Mouse (Mus musculus) thymus, postnatal 0 days (tissue): ENCODE measurements around the gene Gdf1. TPM values are rescaled to one million over a fixed set of nuclear protein-coding genes. Genes with fewer than 3 reads are reported as not detected.

Source experiments
- DNase-seq: peaks from one replicate; pipeline ENCODE4 v3.0.0-alpha.2; 2015; ENCODE audit warnings: low spot score
- polyA plus RNA-seq: library from polyadenylated mRNA; unstranded; fragments of >200 nt; fragmentation: Nextera tagmentation; extraction: Ambion mirVana; gene quantifications from 2 replicates; pipeline ENCODE4 v1.2.1, GENCODE M21; 2015

Gdf1 gene
- polyA plus RNA-seq = 0.13 TPM in 1 of 2 replicates, not detected in the other

DNA sequence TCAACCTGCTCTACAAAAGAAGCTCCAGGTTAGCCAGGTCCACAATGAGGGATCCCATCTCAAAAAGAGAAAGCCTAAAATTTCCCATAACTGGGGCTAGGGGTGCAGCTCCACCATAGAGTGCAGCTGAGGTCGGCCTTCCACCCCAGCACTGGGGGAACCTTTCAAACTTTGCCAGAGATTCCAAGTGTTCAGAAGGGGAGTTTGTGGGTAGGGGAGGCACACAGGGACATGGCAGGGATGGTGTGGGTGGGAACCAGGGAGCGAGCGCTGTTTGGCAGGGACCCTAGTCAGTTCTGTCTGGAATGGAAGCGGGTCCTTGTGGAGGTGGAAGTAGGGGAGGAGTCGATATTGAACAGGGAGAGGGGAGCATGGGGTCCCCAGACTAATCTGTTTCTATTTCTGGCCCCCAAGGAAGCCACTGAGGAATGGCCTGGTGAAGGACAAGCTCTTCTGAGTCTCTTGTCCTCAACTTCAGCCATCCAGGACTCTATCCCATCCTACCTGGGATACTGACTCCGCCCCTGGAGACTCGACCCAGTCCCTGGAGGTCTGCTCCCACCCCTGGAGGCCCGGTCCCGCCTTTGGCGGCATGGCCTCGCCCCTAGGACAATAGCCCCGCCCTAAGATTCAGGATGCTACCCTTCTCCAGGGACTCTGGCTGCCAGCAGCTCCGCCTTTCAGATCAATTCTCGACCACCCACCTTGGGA lies at the start of gene Gdf1:
Gene Gdf1, plus strand, starts transcription at position 694 of the 711 bp plus-strand sequence.
- no peak for DNase-seq

DNA sequence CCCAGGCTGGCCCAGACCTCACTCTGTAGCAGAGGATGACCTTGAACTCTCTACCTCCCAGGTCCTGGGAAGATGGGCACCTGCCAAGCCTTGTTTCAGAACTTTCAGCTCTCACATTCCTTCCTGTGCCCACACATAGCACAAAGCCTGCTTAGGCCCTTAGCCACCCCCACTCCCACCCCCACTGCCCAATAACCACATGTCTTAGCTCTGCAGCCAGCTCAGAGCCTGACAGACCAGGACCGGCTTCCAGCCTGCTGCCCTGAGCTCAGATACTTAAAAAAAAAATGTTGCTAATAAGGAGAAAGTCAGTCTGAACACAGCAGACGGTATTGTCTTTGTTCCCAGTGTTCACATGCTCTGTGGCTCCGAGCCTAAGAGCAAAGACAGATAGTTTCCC lies 48.6 kb upstream of the Gdf1 start:
- DNase-seq = no peak

DNA sequence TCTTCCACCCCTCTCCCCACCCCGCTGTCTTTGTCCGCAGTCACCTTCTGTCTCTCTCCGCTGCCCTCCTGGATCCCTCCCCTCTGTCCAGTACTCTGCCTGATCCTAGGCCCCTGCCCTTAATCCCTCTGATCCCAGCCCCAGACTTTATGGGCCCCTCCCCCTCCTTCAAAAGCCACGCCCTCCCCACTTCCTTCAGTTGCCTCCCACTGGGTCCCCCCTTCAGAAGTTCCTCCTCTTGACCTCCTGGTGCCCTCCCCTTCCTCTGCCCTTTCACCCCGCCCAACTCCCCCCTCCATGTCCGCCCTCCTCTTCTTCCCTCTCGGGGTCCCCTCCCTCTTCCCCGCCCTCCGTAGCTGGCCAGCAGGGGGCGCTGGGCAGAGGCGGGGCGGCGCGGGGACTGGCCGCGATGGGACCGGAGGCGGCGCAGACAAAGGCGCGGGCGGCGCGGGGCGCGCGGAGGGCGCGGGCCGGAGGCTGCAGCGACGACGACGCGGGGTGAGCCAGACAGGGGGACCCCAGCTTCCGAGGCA lies 46.9 kb upstream of the Gdf1 start, which contains the start of gene Homer3:
Gene Homer3, plus strand, starts transcription at position 225 of the 533 bp plus-strand sequence.
- peak; percentile 92 for DNase-seq

DNA sequence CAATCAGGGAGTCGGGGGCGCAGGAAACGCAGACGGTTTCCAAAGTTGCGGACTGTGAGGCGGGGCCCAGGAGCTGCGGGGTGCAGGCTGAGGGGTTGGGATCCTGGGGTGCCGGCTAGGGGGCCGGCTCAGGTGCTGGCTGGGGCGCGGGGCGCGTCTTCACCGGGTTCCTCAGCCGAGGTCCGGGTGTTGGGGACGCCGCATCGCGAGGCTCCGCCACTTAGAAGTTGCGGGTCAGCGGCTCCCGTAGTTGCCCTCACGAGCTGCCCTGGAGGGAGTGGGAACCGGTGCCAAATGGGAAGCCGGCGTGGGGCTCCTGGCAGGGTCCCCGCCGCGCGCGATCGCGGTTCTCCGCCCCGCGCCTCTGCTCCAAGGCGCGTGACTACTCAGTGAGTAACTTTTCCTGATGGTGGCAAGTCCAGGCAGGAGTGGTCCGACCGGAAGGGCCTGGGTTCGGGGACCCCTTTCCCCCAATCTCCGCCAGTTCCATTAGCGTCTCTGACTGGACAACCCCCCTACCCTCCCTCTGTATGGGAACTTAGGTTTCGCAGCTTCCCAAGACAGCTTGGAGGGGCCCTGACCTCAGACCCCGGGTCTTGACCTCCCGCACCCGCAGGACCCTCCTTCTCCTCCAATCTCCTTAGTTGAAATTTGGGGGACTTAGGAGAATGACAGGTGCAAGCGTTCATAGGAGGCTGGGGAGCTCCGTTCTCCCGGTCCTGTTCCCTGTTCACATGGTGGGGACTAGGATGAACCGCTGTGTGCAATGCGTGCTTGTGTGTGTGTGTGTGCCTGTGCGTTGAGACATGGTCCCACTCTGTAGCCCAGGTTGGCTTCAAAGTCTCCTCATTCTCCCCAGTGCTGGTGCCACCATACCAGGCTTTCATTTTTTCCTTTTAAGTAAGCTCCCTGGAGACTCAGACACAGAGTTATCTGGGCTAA lies 46.2 kb upstream of the Gdf1 start:
- DNase-seq = no peak

DNA sequence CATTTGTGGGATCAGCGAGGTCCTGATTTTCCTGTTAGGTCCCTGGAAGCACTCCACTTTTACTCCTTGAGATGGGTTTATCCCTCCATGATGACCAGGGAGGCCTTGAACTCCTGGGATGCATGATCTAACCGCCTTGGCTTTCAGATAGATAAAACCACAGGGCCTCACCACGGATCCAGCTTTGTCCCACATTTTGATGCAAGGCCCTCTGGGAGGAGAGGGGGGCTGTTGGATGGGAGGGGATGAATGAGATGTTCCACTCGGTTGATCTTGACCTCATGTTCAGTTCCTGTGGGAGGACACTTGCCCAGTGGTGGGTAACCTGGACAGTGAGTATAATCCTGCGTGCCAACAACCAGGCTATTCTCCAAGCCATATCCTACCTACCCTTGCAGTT lies 45.2 kb upstream of the Gdf1 start:
- no peak for DNase-seq

DNA sequence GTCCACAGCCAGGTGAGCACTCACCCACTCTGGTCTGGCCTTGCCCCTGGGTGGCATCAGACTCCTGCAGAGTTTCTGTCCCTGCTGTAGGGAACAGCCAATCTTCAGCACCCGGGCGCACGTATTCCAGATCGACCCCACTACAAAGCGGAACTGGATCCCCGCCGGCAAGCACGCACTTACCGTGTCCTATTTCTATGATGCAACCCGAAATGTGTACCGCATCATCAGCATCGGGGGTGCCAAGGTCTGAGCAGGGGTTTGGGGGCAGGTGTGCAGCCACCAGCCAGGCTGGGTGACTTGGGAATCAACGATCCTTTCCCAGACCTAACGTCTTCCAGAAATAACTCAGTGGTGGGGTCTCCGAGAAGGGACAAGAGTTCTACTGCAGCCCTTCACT lies 44.3 kb upstream of the Gdf1 start:
- DNase-seq = no peak

DNA sequence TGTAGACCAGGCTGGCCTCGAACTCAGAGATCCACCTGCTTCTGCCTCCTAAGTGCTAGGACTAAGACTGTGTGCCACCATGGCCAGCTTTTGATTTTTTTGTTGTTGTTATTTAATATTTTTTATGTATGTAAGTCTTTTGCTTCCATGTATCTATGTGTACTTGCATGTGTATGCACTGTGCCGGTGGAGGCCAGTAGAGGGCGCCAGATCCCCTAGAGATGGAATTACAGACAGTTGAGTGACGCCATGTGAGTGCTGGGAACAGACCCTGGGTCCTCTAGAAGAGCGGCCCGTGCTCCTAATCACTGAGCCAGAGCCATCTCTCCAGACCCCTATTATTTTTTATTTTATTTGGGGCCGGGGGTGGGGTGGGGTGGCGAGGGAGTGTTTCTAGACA lies 42.9 kb upstream of the Gdf1 start:
- DNase-seq = no peak

DNA sequence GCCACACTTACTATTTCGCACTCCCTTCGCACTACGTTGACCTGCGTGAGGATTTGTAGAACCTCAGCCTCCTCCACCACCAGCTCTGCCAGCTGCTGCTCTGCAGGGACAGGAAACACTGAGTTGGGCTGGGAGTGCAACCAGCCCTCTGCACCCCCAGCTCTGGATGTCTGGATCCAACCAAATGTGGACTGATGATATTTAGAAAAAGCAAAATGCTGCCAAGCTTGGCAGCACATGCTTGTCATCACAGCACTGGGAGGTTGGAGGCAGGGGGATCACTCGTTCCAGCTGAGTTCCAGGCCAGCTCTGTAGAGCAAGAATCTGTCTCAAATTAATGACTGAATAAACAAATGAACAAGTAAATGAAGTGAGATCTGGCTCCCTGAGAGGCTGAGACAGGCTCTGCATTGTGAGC lies 35.6 kb upstream of the Gdf1 start:
- DNase-seq = no peak

DNA sequence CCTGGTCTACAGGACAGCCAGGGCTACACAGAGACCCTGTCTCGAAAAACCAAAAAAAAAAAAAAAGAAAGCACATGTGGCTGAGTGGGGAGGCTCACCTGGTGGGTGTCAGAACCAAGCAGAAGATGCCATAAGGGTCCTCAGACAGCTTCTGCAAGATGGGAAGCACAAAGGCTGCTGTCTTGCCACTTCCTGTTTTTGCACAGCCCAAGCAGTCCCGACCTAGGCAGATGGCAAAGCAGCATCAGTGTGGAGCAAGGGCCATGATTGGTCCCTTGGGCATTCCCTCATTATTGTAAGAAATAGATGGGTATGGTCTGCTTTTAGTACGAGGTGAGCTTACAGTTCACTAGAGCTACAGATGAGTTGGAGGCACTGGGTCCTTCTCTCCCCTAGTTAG lies 28.7 kb upstream of the Gdf1 start:
- DNase-seq = no peak

DNA sequence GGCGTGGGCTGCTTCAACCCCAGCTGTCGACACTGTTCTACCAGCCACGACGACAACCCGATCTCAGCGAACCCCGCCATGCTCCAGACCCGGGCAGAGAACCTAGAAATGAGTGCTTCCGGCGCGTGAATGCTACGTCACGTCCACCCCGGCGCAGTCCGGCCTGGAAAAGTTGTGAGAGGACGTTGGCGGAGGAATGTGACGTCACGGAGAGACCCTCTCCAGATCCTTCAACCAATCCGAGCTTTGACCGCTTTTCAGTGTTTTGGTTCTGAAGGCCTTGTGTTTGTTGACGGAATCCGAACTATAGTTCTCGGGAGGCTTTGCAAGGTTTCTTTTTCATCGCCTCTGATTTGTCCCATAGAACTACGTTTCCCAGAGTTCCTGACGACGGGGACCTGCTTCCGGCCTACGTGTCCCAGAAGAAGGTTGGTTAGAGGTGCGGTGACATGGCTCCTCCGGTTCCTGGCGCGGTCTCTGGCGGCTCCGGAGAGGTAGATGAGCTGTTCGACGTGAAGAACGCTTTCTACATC lies 27.2 kb upstream of the Gdf1 start, which contains the start of the genes Ddx49 and Cope:
Gene Ddx49, minus strand, starts transcription at position 132 of the 533 bp plus-strand sequence.
Gene Cope, plus strand, starts transcription at position 161 of the 533 bp plus-strand sequence.
- DNase-seq = peak; percentile 94

DNA sequence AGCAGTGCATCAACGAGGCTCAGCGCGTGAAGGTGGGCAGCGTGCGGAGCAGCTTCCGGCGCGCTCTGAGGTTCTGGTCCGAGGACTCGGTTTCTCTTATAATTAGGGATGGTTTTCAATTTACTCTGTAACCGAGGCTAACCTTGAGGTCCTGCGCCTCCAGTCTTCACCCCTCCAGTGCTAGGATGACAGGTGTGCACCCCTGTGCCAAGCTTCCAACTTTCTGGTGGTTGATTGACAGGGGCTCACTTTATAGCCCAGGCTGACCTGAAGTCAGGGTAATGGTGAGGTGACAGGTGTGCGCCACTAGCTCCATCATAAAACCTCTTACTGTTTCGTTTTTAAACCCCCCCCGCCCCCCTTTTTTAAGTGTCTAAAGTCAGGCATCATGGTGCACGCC lies 26.7 kb upstream of the Gdf1 start:
- DNase-seq = no peak

DNA sequence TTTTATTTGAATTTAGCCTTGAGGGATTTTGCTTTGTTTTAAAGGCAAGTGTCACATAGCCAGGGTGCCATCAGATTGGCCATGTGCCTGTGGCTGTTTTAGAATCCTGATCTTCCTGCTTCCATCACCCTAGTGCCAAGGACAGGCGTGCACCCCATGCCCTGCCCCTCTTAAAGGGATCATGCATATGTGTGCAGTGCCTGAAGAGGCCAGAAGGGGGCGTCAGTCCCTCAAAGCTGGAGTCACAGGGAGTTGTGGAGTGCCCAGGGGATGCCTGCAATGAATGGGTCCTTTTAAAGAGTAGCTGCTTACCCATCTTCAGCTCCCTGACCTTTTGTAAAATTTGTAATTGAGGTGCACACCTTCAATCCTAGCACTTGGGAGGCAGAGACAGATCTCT lies 20.3 kb upstream of the Gdf1 start:
- DNase-seq = peak; percentile 35

DNA sequence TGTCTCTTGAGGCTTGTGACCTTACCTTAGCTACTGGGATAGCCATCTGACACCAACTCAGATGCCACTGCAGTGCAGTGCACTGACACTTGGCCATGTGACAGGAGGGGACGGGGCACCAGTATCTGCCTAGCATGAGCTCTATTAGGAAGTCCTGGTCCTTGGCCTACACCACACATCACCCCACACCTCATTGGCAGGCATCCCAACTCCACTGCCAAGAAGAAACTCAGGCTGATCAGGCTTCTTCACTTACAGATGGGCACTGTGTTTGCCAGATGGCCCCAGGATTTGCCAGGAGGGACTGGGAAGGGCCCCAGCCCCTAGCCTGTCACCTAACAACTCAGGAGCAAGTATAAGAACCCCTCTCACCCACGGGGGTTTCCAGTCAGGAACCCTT lies 16.2 kb upstream of the Gdf1 start:
- no peak for DNase-seq

DNA sequence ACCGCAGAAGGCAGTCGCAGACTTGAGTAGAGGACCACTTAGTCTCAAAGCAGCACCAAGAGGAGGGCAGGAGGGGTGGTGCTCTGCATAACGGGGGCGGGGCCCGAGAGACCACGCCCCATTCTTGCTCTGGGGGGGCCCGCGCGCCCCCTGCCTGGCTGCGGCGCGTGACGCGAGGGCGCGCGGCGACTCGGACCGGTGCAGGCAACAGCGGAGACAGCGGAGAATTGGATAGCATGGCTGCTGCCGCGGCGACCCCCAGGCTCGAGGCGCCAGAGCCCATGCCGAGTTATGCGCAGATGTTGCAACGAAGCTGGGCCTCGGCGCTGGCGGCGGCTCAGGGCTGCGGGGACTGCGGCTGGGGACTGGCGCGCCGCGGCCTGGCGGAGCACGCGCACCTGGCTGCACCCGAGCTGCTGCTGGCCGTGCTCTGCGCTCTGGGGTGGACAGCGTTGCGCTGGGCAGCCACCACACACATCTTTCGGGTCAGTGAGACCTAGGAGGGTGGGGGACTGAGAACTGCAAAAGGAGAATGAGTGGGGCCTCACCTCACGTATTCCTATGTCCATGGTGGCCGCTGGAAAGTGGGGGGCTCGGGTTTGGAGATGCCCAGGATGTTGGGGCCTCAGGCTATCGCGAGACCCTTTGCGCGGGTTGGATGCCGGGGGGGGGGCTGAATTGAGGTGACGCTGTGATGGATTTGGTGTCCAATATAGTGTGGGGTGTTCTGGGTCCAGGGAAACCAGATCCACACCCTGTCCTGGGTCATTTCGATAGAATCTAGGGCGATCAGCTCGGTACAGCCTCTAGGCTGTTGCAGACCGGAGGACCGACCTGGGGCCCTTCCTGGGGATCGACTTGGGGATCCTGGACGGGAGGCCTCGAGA lies 13.8 kb upstream of the Gdf1 start, which contains the start of gene Cers1:
Gene Cers1, plus strand, starts transcription at position 152 of the 887 bp plus-strand sequence.
- peak; percentile 64 for DNase-seq

DNA sequence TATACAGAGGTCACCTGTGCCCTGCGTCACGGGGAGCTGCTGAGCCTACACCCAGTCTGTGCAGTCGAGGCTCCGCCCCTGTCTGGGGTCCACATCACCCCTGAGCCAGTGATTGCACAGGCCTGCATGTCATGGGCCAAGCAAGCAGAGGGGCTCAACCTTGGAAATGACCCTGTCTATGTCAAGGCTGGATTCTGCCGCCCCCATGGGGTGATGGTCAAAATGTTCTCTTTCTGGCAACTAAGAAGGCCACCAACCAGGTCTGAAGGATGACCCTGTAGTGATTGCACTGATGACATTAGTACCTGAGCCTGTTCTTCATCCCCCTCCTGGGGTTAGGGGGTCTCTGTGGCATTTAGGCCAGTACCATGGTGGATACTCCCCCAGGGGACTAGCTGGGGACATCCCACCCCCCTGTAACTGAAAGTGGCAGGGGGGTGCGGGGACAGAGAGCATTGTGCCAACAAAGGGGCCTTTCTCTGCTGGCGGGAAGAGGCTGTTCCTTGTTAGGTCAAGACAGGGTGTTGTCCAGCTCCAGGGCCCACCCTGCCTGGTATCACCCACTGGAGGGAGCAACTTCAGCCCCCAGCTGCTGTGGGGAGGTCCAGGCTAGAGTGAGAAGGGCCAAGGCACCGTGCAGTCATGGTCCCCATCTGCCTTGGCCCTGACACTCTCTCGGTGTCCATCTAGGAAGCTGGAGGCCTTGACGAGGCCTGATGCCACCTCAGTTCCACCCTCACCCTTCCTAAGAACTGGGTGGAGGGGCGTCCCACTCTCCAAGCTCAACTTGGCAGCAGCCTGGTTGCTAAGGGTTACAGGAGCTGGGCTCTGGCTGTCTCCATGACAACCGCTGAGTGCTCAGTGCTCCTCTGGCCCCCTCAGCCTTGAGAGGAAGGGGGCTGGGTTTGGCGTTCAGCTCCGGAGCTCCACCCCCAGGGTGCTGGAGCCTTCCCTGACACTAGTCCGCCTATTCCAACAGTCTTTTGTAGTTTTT lies 12.8 kb upstream of the Gdf1 start:
- peak; percentile 25 for DNase-seq

DNA sequence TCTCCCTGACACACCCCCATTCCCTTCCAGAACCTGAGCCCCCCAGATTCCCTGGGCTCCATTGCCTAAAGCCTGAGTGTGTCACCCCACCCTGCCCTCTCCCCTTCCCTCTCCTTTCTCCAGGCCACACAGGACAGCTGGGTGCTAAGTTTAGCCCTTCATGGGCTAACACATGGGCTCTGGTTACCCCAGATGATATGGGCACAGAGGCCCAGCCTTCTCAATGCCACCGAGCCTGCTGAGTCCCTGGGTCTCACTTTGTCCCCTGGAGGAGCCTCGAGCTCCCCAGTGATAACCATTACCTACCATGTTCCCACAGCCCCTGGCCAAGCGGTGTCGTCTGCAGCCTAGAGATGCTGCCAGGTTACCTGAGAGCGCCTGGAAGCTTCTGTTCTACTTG lies 11.7 kb upstream of the Gdf1 start:
- DNase-seq = no peak

DNA sequence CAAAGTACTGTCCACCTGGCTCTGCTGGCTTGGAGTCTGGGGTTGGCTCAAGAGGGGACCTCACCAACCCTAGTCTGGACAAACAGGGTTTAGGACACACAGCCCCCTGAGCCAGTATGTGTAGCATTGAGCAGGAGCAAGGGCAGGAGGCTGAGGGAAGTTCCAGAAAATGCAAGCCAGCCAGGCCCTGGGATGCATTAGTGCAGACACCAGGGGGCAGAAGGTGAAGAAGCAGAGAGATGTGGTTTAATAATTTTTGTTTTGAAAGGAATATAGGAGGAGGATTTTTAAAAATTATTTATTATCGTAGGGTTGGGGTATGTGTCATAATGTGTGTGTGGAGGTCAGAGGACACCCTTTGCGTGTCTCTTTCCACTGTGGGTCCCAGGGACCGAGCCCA lies 5.9 kb upstream of the Gdf1 start:
- DNase-seq = no peak

DNA sequence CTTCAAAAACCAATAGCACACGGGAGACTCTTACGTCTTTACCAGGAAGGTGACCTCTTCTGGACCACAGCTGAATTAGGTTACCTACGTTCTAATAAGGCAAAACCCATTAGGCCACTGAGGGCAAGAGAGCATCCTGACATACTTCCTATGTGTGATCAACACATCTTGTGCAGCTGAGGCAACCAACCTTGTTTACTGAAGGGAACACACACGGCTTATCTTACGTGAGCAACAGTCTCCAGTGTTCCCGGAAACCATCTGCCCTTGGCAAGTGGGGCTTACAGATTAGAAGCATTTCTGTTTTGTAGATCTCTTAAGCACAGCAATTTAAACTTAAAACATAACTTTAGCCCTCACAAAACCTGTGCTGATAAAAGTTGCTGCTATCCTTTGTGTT lies 2.1 kb upstream of the Gdf1 start:
- DNase-seq = no peak
